Mouse (Mus musculus) cortical plate, adult 2 months (tissue): ENCODE measurements around the gene Chchd1.

Experiments used
- CTCF ChIP-seq: fragments of 200-500 bp; IDR thresholded peaks from 2 replicates; pipeline ENCODE4 v1.5.1; 2011; ENCODE audit warnings: mild to moderate bottlenecking, control low read depth, low read length; ENCODE audit not compliant: insufficient read depth; ENCODE audit errors: extremely low read depth
- POLR2A ChIP-seq: fragments of 200-500 bp; IDR thresholded peaks from 2 replicates; pipeline ENCODE4 v1.6.1; 2011; ENCODE audit warnings: mild to moderate bottlenecking, low read length, control low read depth; ENCODE audit not compliant: insufficient read depth; ENCODE audit errors: extremely low read depth

- TF ChIP-seq CTCF (no peak), POLR2A (no peak)
These were observed 38.4 kb upstream of the Chchd1 start for GRCm38 (mm10) chr14:20664436-20664835.
